Mouse (Mus musculus): ENCODE data around the gene Kcnip2. TPM values are rescaled to one million over a fixed set of nuclear protein-coding genes. Genes with fewer than 3 reads are reported as not detected.
A peak's percentile ranks its signal among the peaks of the same experiment; 100 is the strongest.

Gene Kcnip2
- total RNA-seq, 2 experiments from 2014 or later = 229 to 230 TPM

GRCm38 (mm10) chr19:45783181-45783932 is 32.5 kb downstream of the Kcnip2 start, which contains the start of gene Mgea5:
Gene Mgea5, minus strand, starts transcription at chr19:45783837.
- peak; percentile 91 for DNase-seq (ENCODE audit: extremely low spot score in 1 of 2, low spot score in 1 of 2)

- DNase-seq (ENCODE audit: extremely low spot score in 1 of 2, low spot score in 1 of 2) = peak; percentile 29 to 42
Measured at GRCm38 (mm10) chr19:45782315-45783001, 33.4 kb downstream of the Kcnip2 start.

GRCm38 (mm10) chr19:45781676-45782075 is 34.2 kb downstream of the Kcnip2 start:
- DNase-seq (ENCODE audit: extremely low spot score in 1 of 2, low spot score in 1 of 2) = no peak

GRCm38 (mm10) chr19:45780350-45780915 is 35.4 kb downstream of the Kcnip2 start:
- DNase-seq (ENCODE audit: extremely low spot score in 1 of 2, low spot score in 1 of 2) = no peak

- DNase-seq (ENCODE audit: extremely low spot score in 1 of 2, low spot score in 1 of 2) = no peak
Measured at GRCm38 (mm10) chr19:45775486-45775885, 40.4 kb downstream of the Kcnip2 start.

- no peak for DNase-seq (ENCODE audit: extremely low spot score in 1 of 2, low spot score in 1 of 2)
Measured at GRCm38 (mm10) chr19:45771501-45771900, 44.4 kb downstream of the Kcnip2 start.

GRCm38 (mm10) chr19:45760810-45761209 is 55.1 kb downstream of the Kcnip2 start:
- DNase-seq (ENCODE audit: extremely low spot score in 1 of 2, low spot score in 1 of 2) = no peak

GRCm38 (mm10) chr19:45758671-45759070 is 57.2 kb downstream of the Kcnip2 start:
- DNase-seq (ENCODE audit: extremely low spot score in 1 of 2, low spot score in 1 of 2) = no peak

- DNase-seq (ENCODE audit: extremely low spot score in 1 of 2, low spot score in 1 of 2) = no peak
Measured at GRCm38 (mm10) chr19:45753551-45753950, 62.3 kb downstream of the Kcnip2 start.

GRCm38 (mm10) chr19:45751881-45752280 is 64.0 kb downstream of the Kcnip2 start:
- no peak for DNase-seq (ENCODE audit: extremely low spot score in 1 of 2, low spot score in 1 of 2)

- DNase-seq (ENCODE audit: extremely low spot score in 1 of 2, low spot score in 1 of 2) = peak; percentile 76
Measured at GRCm38 (mm10) chr19:45749243-45750043, 66.4 kb downstream of the Kcnip2 start, which contains the start of gene Npm3. Gene Npm3, minus strand, starts transcription at chr19:45749591.

GRCm38 (mm10) chr19:45748691-45749242 is 67.1 kb downstream of the Kcnip2 start:
- DNase-seq (ENCODE audit: extremely low spot score in 1 of 2, low spot score in 1 of 2) = no peak

GRCm38 (mm10) chr19:45748206-45748605 is 67.7 kb downstream of the Kcnip2 start:
- no peak for DNase-seq (ENCODE audit: extremely low spot score in 1 of 2, low spot score in 1 of 2)

GRCm38 (mm10) chr19:45747028-45747867 is 68.6 kb downstream of the Kcnip2 start:
- peak; percentile 79 to 96 for DNase-seq (ENCODE audit: extremely low spot score in 1 of 2, low spot score in 1 of 2)

- peak; percentile 59 to 80 for DNase-seq (ENCODE audit: extremely low spot score in 1 of 2, low spot score in 1 of 2)
Measured at GRCm38 (mm10) chr19:45746153-45747020, 69.5 kb downstream of the Kcnip2 start.

GRCm38 (mm10) chr19:45745344-45746152 is 70.3 kb downstream of the Kcnip2 start:
- no peak for DNase-seq (ENCODE audit: extremely low spot score in 1 of 2, low spot score in 1 of 2)

GRCm38 (mm10) chr19:45743619-45744018 is 72.2 kb downstream of the Kcnip2 start:
- DNase-seq (ENCODE audit: extremely low spot score in 1 of 2, low spot score in 1 of 2) = no peak
